Mouse (Mus musculus): ENCODE results near the gene Zc3h7b. TPM values are rescaled to one million over a fixed set of nuclear protein-coding genes. Genes with fewer than 3 reads are reported as not detected.
"Not testable (repeated sequence)": the region's sequence is repeated elsewhere in the genome, so short reads cannot be mapped to it uniquely, and the experiment has no call there.

Gene Zc3h7b
- polyA plus RNA-seq (2015; fragmentation: Nextera tagmentation; extraction: Ambion mirVana) = 34.8 and 37.4 TPM in 2 replicates

DNA sequence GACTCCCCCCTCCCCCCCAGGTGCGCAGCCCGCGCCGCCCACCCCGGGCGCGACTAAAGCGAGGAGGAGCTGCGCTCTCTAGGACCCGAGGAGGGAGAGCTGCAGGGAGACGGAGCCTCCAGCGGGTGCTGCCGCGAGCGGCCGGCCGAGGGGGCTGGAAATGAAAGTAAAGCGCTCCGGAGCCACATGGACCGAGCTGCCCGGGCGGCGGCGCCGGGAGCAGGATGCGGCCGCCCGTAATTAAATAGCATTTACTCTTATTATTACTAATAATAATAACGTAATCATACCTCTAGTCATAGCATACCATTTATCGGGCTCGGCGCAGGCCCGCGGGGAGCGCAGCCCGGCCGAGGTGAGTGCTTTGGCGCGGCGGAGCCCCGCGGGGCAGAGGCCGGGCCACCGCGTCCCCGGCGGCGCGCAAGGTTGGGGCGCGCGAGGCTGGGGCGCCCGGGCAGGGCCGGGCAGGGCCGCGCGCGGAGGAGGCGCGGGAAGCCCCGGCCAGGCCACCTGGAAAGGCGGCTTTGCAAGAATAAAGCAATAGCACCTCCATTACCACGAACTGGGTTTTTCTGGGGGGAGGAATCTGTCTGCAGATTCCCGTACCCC, at the start of gene Zc3h7b, which contains the start of gene Rangap1:
Gene Zc3h7b, plus strand, starts transcription at position 66 of the 609 bp plus-strand sequence.
Gene Rangap1, minus strand, starts transcription at position 539 of the 609 bp plus-strand sequence.
- H3K36me3 ChIP-seq = no peaks in the 10 kb centered on the region
- H3K9me3 ChIP-seq (replicated peaks) = no peaks in the 10 kb centered on the region
- H3K4me1 ChIP-seq = peaks cover 31% of the 10 kb centered on the region
- H3K27me3 ChIP-seq = no peaks in the 10 kb centered on the region
- peak within 1 kb of the TSS; percentile 84 for H3K4me2 ChIP-seq
- H3K27ac ChIP-seq = peak within 1 kb of the TSS; percentile 94
- peak; percentile 81 for ATAC-seq (replicated peaks; ENCODE audit: low FRiP score)
- peak within 1 kb of the TSS; percentile 97 for H3K9ac ChIP-seq
- H3K4me3 ChIP-seq (replicated peaks) = peak within 1 kb of the TSS; percentile 93
- WGBS = under 1% methylated on average over 63 of the region's 65 CpGs

- H3K4me3 ChIP-seq (replicated peaks) = no peak within 1 kb of the TSS
- no peaks in the 10 kb centered on the region for H3K9me3 ChIP-seq (replicated peaks)
- 59% methylated on average over 7 of the region's 7 CpGs for WGBS
- H3K27ac ChIP-seq = 0 out of 2 replicates have a peak within 1 kb of the TSS, but pooled peaks have one; percentile 2
- no peak for ATAC-seq (replicated peaks; ENCODE audit: low FRiP score)
- H3K4me1 ChIP-seq = peaks cover 31% of the 10 kb centered on the region
- 0 out of 2 replicates have a peak within 1 kb of the TSS, but pooled peaks have one; percentile 5 for H3K4me2 ChIP-seq
- H3K36me3 ChIP-seq = no peaks in the 10 kb centered on the region
- no peak within 1 kb of the TSS for H3K9ac ChIP-seq
- peaks cover 46% of the 10 kb centered on the region for H3K27me3 ChIP-seq
Measured at GRCm38 (mm10) chr15:81697175-81697574, 47.7 kb upstream of the Zc3h7b start, which contains the start of gene Chadl. TSS of gene Chadl (minus strand) at chr15:81697287.

DNA sequence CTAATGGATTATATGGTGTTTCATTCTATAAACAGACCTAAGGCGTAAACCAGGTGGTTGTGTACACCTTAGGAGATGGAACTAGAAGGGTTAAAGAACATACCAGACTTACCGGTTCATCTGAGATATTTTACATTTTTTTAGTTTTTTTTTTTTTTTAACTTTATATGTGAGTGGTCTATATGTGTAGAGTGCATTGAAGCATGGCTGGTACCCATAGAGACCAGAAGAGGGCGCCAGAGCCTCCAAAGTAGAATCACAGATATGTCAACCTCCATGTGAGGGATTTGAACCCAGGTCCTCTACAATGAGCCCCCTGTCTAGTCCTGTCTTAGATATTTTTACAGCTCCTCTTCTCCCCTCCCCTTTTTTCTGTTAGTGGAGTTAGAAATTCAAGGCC, 47.0 kb upstream of the Zc3h7b start:
- H3K27ac ChIP-seq = no peak overlapping the region
- H3K9ac ChIP-seq = no peak overlapping the region
- no peak for ATAC-seq (replicated peaks; ENCODE audit: low FRiP score)
- H3K9me3 ChIP-seq (replicated peaks) = no peaks in the 10 kb centered on the region
- no peak overlapping the region for H3K4me3 ChIP-seq (replicated peaks)
- peaks cover 5% of the 10 kb centered on the region; the same call in 1 of the 2 replicates for H3K36me3 ChIP-seq
- H3K4me2 ChIP-seq = no peak overlapping the region
- peaks cover 39% of the 10 kb centered on the region for H3K27me3 ChIP-seq
- peaks cover 26% of the 10 kb centered on the region for H3K4me1 ChIP-seq
- 50% methylated on average over 3 of the region's 3 CpGs for WGBS

DNA sequence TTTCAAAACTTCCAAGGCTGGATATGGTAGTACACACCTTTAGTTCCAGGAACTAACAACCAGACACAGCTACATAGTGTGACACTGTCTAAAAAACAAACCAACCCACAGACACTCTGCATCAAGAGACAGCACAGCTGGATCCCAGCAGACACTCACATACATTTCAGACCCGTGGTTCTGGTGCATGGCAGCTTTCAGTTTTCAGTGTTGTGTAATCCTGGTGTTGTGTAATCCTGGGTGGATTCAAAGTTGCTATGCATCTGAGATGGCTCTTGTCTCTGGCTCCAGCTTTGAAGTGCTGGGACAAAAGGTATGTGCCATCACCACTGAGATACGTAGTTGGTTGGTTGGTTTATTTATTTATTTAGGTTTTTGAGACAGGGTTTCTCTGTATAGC, 46.3 kb upstream of the Zc3h7b start:
- WGBS = 71% methylated on average over 2 of the region's 2 CpGs
- peaks cover 20% of the 10 kb centered on the region for H3K4me1 ChIP-seq
- H3K4me2 ChIP-seq = no peak overlapping the region
- no peak for ATAC-seq (replicated peaks; ENCODE audit: low FRiP score)
- H3K36me3 ChIP-seq = peaks cover 12% of the 10 kb centered on the region
- H3K4me3 ChIP-seq (replicated peaks) = no peak overlapping the region
- H3K9me3 ChIP-seq (replicated peaks) = no peaks in the 10 kb centered on the region
- H3K9ac ChIP-seq = no peak overlapping the region
- peaks cover 32% of the 10 kb centered on the region for H3K27me3 ChIP-seq
- H3K27ac ChIP-seq = no peak overlapping the region

GRCm38 (mm10) chr15:81700161-81700560, 44.7 kb upstream of the Zc3h7b start:
- Histone ChIP-seq H3K9me3 (replicated peaks) (no peaks in the 10 kb centered on the region), H3K9ac (no peak overlapping the region), H3K4me3 (replicated peaks) (no peak overlapping the region), H3K36me3 (peaks cover 28% of the 10 kb centered on the region), H3K4me1 (peaks cover 4% of the 10 kb centered on the region; the same call in 1 of the 2 replicates), H3K4me2 (no peak overlapping the region), H3K27ac (0 out of 2 replicates have a peak overlapping the region, but pooled peaks have one; percentile 45), H3K27me3 (peaks cover 16% of the 10 kb centered on the region)
- 49% methylated on average over 2 of the region's 2 CpGs for WGBS
- no peak for ATAC-seq (replicated peaks; ENCODE audit: low FRiP score)

GRCm38 (mm10) chr15:81700601-81701000, 44.3 kb upstream of the Zc3h7b start:
- ATAC-seq (replicated peaks; ENCODE audit: low FRiP score) = no peak
- Histone ChIP-seq H3K9me3 (replicated peaks) (no peaks in the 10 kb centered on the region), H3K27me3 (peaks cover 11% of the 10 kb centered on the region; the same call in 1 of the 2 replicates), H3K4me3 (replicated peaks) (no peak overlapping the region), H3K9ac (no peak overlapping the region), H3K36me3 (peaks cover 33% of the 10 kb centered on the region), H3K4me1 (peaks cover 4% of the 10 kb centered on the region; the same call in 1 of the 2 replicates), H3K4me2 (no peak overlapping the region), H3K27ac (0 out of 2 replicates have a peak overlapping the region, but pooled peaks have one; percentile 45)
- 43% methylated on average over 8 of the region's 8 CpGs for WGBS

GRCm38 (mm10) chr15:81701350-81701749, 43.5 kb upstream of the Zc3h7b start:
- H3K4me1 ChIP-seq; H3K9me3 ChIP-seq (replicated peaks); H3K9ac ChIP-seq; H3K4me3 ChIP-seq (replicated peaks); H3K4me2 ChIP-seq; H3K27ac ChIP-seq; H3K27me3 ChIP-seq; ATAC-seq (replicated peaks; ENCODE audit: low FRiP score): not testable (repeated sequence)
- 76% methylated on average over 4 of the region's 4 CpGs for WGBS
- peaks cover 40% of the 10 kb centered on the region for H3K36me3 ChIP-seq

- H3K4me3 ChIP-seq (replicated peaks) = no peak overlapping the region
- peaks cover 4% of the 10 kb centered on the region; the same call in 1 of the 2 replicates for H3K4me1 ChIP-seq
- no peaks in the 10 kb centered on the region for H3K27me3 ChIP-seq
- WGBS = 89% methylated on average over 13 of the region's 13 CpGs
- no peak overlapping the region for H3K9ac ChIP-seq
- H3K36me3 ChIP-seq = peaks cover 52% of the 10 kb centered on the region
- no peak overlapping the region for H3K4me2 ChIP-seq
- no peaks in the 10 kb centered on the region for H3K9me3 ChIP-seq (replicated peaks)
- ATAC-seq (replicated peaks; ENCODE audit: low FRiP score) = no peak
- peak overlapping the region; percentile 67; the same call in 1 of the 2 replicates for H3K27ac ChIP-seq
Measured at GRCm38 (mm10) chr15:81702306-81703093, 42.4 kb upstream of the Zc3h7b start.

DNA sequence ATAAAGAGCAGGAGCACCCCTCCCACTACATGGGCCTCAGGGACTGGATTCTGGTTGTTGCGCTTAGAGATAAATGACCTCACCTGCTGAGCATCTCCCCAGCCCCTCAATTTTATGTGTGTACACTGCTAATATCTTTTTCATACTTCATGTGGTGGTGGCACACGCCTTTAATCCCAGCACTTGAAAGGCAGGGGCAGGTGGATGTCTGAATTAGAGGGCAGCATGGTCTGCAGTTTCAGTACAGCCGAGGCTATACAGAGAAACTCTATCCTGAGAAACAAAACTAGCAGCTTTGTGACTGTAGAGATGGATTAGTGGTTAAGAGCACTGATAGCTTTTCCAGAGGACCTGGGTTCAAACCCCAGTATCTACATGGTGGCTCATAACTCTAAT, 41.8 kb upstream of the Zc3h7b start:
- Histone ChIP-seq H3K9ac (no peak overlapping the region), H3K27me3 (no peaks in the 10 kb centered on the region), H3K4me3 (replicated peaks) (no peak overlapping the region), H3K4me2 (no peak overlapping the region), H3K36me3 (peaks cover 58% of the 10 kb centered on the region), H3K4me1 (peaks cover 4% of the 10 kb centered on the region; the same call in 1 of the 2 replicates), H3K9me3 (replicated peaks) (no peaks in the 10 kb centered on the region), H3K27ac (peak overlapping the region; percentile 67)
- no peak for ATAC-seq (replicated peaks; ENCODE audit: low FRiP score)
- 83% methylated on average over 3 of the region's 3 CpGs for WGBS

- no peak for ATAC-seq (replicated peaks; ENCODE audit: low FRiP score)
- H3K9me3 ChIP-seq (replicated peaks) = no peaks in the 10 kb centered on the region
Measured at GRCm38 (mm10) chr15:81708991-81709390, 35.9 kb upstream of the Zc3h7b start.

DNA sequence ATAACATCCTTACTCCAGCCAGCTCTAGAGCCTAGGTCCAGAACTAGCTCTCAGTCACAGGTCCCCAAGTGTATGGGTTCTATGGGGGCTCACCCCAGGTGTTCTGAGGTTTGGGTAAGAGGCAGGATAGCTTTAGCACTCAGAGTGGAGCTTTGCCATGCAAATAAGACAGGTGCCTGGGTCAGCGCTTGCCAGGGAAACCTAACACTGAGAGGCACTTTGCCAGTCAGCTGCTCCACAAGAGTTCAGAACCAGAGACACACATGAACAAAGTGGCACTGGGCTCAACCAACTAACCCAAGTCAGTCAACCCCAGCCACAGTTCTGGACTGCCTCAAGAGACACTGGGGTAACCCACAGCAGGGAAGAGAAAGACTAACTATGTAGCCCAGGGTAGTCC, 35.2 kb upstream of the Zc3h7b start:
- H3K9me3 ChIP-seq (replicated peaks) = no peaks in the 10 kb centered on the region
- no peak overlapping the region for H3K9ac ChIP-seq
- no peaks in the 10 kb centered on the region for H3K4me1 ChIP-seq
- 97% methylated on average over 1 of the region's 1 CpGs for WGBS
- no peak overlapping the region for H3K27ac ChIP-seq
- no peak overlapping the region for H3K4me3 ChIP-seq (replicated peaks)
- no peak overlapping the region for H3K4me2 ChIP-seq
- peaks cover 92% of the 10 kb centered on the region for H3K36me3 ChIP-seq
- ATAC-seq (replicated peaks; ENCODE audit: low FRiP score) = no peak
- no peaks in the 10 kb centered on the region for H3K27me3 ChIP-seq

More at GRCm38 (mm10) chr15:81708991-81709390, 35.9 kb upstream of the Zc3h7b start:
- Histone ChIP-seq H3K9ac (no peak overlapping the region), H3K4me3 (replicated peaks) (no peak overlapping the region), H3K36me3 (peaks cover 97% of the 10 kb centered on the region), H3K27ac (no peak overlapping the region), H3K4me2 (no peak overlapping the region), H3K27me3 (no peaks in the 10 kb centered on the region), H3K4me1 (no peaks in the 10 kb centered on the region)
- 89% methylated on average over 11 of the region's 11 CpGs for WGBS

- Histone ChIP-seq H3K36me3 (peaks cover 91% of the 10 kb centered on the region), H3K27ac (no peak overlapping the region), H3K9me3 (replicated peaks) (no peaks in the 10 kb centered on the region), H3K27me3 (no peaks in the 10 kb centered on the region), H3K4me3 (replicated peaks) (no peak overlapping the region), H3K4me1 (no peaks in the 10 kb centered on the region), H3K9ac (no peak overlapping the region), H3K4me2 (no peak overlapping the region)
- no peak for ATAC-seq (replicated peaks; ENCODE audit: low FRiP score)
- 81% methylated on average over 4 of the region's 4 CpGs for WGBS
Measured at GRCm38 (mm10) chr15:81710801-81711200, 34.1 kb upstream of the Zc3h7b start.
